Mouse (Mus musculus): ENCODE measurements at regions not wholly inside any gene's neighbourhood (a gene's known extent, or its start where the extent isn't known, plus 50 kb on each side); places are given as distances from the start of the nearest gene placed in this dataset.

DNA sequence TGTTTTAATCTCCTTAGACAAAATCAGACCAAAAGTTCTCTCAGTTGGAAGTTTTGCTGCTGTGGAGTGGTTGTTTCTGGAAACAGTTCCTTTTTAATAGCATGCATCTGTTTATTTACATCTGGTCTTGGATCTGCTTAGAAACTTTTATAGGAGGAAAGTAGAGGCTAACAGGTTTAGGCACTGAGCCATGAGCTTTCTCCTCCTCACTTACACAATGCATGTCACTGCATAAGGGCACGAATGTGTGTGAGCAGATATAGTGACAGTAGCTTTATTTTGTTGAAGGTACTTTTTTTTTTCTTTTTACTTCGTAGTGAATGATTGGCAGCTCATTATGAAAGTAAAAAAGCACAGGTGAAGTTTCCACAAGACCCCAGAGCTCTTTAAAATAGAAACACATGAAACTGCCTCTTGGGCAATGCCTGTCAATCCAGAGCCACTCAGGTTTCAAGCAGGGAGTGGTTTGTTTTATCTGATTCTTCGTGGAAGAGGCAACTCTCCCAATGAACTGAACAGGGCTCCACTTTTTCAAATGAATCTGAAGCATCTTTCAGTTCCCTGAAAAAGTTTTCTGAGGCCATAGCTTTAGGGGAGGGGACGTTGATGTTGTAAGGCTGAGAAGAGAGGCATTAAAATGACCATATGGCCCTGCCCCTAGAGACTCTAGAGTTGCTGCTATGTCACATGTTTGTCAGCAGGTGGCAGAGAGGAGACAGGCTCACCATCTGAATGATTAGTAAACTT is 1814.4 kb downstream of the 9330182O14Rik start:
- TF ChIP-seq CTCF (IDR thresholded peaks at IDR 0.05; ENCODE audit: low read depth) (peak; percentile 74), EP300 (IDR thresholded peaks at IDR 0.05; ENCODE audit: low read depth) (no peak)

All from liver, postnatal 0 days (tissue).